Mouse (Mus musculus) midbrain, embryonic 15.5 days (tissue): ENCODE measurements around the gene Ube2c. TPM values are rescaled to one million over a fixed set of nuclear protein-coding genes. Genes with fewer than 3 reads are reported as not detected.
A peak's percentile ranks its signal among the peaks of the same experiment; 100 is the strongest.

ENCODE experiments used
- ATAC-seq: fragments of 200-750 bp; cut with Nextera tagmentation; replicated peaks from 2 replicates; pipeline ENCODE4 v1.8.0; 2017; ENCODE audit warnings: moderate TSS enrichment
- H3K27ac ChIP-seq: fragments of 300-500 bp; sonication (generic); 2 replicates; pipeline ENCODE4 v1.5.1; 2015; ENCODE audit warnings: mild to moderate bottlenecking, inconsistent platforms
- H3K27me3 ChIP-seq: fragments of 300-500 bp; sonication (generic); replicated peaks from 2 replicates; pipeline ENCODE4 v1.6.1; 2015; ENCODE audit warnings: inconsistent platforms
- H3K36me3 ChIP-seq: fragments of 300-500 bp; sonication (generic); replicated peaks from 2 replicates; pipeline ENCODE4 v1.6.1; 2015; ENCODE audit warnings: inconsistent platforms
- H3K4me1 ChIP-seq: fragments of 300-500 bp; sonication (generic); 2 replicates; pipeline ENCODE4 v1.6.1; 2015; ENCODE audit warnings: inconsistent platforms
- H3K4me2 ChIP-seq: fragments of 300-500 bp; sonication (generic); 2 replicates; pipeline ENCODE4 v1.6.1; 2015; ENCODE audit warnings: inconsistent platforms, mild to moderate bottlenecking, moderate library complexity
- H3K4me3 ChIP-seq: fragments of 300-500 bp; sonication (generic); 2 replicates; pipeline ENCODE4 v1.5.1; 2015; ENCODE audit warnings: mild to moderate bottlenecking, inconsistent platforms
- H3K9ac ChIP-seq: fragments of 300-500 bp; sonication (generic); 2 replicates; pipeline ENCODE4 v1.6.1; 2015; ENCODE audit warnings: mild to moderate bottlenecking, inconsistent platforms
- H3K9me3 ChIP-seq: fragments of 300-500 bp; sonication (generic); 2 replicates; pipeline ENCODE4 v1.6.1; 2016; ENCODE audit warnings: inconsistent platforms
- WGBS: fragments of 180-500 bp; shearing (Covaris S2); methylation state at CpG from one replicate; pipeline ENCODE4 v1.1.7; 2015; ENCODE audit warnings: mixed read lengths; 5-methylcytosine and 5-hydroxymethylcytosine counted together
- polyA plus RNA-seq: library from polyadenylated mRNA; unstranded; fragments of >200 nt; fragmentation: Nextera tagmentation; extraction: Ambion mirVana; gene quantifications from 2 replicates; pipeline ENCODE4 v1.2.1, GENCODE M21; 2015

Gene Ube2c
- polyA plus RNA-seq, 1 experiment from 2014 or later: 56.6 TPM

DNA sequence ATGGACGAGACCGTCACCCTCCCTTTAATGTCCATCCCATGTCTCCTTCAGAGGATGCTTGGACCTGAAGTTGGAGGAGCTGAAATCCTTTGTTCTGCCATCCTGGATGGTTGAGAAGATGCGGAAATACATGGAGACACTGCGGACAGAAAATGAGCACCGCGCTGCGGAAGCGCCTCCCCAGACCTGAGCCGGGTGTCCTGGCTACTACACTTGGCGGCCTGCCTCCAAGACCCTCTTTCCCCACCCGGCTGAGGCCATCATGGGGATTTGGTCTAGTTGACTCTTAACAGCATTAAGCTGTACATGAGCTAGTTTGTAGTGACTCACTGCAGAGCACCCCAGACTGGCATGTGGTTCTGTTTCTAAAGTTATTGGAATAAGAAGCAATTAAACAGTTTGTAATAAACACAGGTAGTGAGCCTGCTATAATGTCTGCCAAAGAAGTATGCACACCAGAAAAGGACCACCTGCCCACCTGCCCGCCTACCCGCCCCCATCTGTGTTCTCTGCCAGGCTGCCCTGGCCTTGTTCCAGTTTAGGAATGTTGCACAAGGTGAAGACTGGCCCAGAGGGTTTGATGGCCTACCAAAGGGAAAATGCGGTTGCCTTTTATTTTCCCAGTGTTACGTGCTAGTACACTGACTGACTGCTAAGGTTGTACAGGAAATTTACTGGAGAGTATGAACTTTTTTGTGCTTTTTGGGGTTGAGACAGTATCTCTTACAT, 1.7 kb upstream of the Ube2c start:
- Histone ChIP-seq H3K4me2 (no peak overlapping the region), H3K9me3 (no peaks in the 10 kb centered on the region), H3K27ac (no peak overlapping the region), H3K4me1 (peaks cover 17% of the 10 kb centered on the region), H3K27me3 (no peaks in the 10 kb centered on the region), H3K4me3 (no peak overlapping the region), H3K36me3 (peaks cover 18% of the 10 kb centered on the region), H3K9ac (no peak overlapping the region)
- ATAC-seq: no peak
- WGBS: 93% methylated on average over 15 of the region's 15 CpGs

DNA sequence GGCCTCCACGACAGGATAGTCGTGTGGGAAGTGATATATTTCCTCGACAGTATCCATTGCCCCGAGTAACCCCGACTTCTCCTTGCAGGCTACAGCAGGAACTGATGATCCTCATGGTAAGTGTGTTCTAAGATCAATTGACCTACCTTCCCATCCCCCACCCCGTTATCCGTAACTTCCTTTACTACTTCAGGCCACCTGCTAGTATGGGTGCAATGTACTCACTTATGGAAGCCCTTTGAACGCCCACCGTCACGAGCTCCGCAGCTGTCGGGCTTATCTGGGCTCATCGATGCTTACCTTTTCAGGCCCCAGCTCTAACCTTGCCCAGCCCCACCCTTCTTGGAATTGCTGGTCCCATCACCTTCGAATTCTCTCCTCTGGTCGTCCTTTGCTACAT, 581 bp downstream of the Ube2c start:
- Histone ChIP-seq H3K9me3 (no peaks in the 10 kb centered on the region), H3K4me2 (peak overlapping the region; percentile 99), H3K4me1 (peaks cover 17% of the 10 kb centered on the region), H3K9ac (peak overlapping the region; percentile 40; the same call in 1 of the 2 replicates), H3K4me3 (peak overlapping the region; percentile 79), H3K36me3 (peaks cover 14% of the 10 kb centered on the region), H3K27ac (no peak overlapping the region), H3K27me3 (no peaks in the 10 kb centered on the region)
- 3% methylated on average over 15 of the region's 15 CpGs for WGBS
- ATAC-seq: no peak

DNA sequence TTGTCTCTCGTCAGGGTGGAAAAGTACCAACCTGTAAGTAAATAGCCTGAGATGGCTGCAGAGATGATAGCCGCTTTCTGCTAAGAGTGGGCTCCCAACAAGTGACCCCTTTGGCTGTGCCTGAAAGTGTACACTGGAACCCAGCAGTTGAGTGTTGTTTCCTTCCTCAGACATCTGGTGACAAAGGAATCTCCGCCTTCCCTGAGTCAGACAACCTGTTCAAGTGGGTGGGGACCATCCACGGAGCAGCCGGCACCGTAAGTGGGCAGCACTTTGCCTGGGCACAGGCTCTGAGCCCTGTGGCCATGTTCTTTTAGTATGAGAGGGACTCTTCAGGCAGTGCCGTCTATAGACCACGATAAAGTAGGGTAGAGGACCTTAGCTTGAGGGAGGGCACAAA, 1.4 kb downstream of the Ube2c start:
- peaks cover 9% of the 10 kb centered on the region for H3K36me3 ChIP-seq
- no peaks in the 10 kb centered on the region for H3K9me3 ChIP-seq
- H3K4me1 ChIP-seq: peaks cover 17% of the 10 kb centered on the region
- no peaks in the 10 kb centered on the region for H3K27me3 ChIP-seq
- peak overlapping the region; percentile 99 for H3K4me2 ChIP-seq
- WGBS: 83% methylated on average over 8 of the region's 8 CpGs
- no peak overlapping the region for H3K27ac ChIP-seq
- no peak for ATAC-seq
- H3K9ac ChIP-seq: no peak overlapping the region
- peak overlapping the region; percentile 79; the same call in 1 of the 2 replicates for H3K4me3 ChIP-seq

DNA sequence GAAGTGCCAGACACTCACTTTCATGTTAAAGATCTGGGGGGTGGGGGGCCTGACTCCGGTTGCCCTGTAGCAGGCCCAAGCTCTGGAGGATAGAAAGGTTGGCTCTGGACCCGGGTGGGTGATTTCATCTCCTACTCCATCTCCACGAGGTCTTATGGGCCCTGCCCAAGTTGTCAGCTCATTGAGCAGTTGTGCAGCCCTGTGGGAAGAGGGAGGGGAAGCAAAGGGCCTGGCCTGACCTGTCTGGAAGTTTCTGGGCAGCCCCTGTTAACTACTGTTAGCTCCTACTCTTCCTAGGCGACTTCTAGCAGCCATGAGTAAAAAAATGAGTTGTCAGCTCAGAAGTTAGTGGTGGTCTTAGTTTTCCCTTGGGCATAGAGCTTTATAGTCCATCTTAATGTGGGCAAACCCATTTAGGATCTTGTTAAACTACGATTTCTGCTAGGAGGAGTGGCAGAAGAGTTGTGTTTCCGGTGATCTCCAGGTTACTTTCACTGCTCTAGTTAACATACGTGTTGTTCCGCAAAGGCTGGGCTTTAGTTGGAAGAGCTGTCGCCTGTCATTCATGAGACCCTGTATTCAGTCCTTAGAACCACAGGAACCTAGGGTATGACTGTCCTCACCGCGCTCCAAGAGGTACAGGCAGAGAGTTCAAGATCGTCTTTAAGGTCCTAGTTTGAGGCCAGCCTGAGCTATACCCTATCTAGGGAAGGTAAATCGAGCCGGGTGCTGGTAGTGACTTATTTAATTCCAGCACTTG, 3.7 kb downstream of the Ube2c start:
- no peak overlapping the region for H3K4me2 ChIP-seq
- 79% methylated on average over 14 of the region's 14 CpGs for WGBS
- H3K4me3 ChIP-seq: no peak overlapping the region
- H3K27ac ChIP-seq: no peak overlapping the region
- no peak for ATAC-seq
- no peaks in the 10 kb centered on the region for H3K9me3 ChIP-seq
- peaks cover 17% of the 10 kb centered on the region for H3K4me1 ChIP-seq
- no peak overlapping the region for H3K9ac ChIP-seq
- H3K36me3 ChIP-seq: no peaks in the 10 kb centered on the region
- H3K27me3 ChIP-seq: no peaks in the 10 kb centered on the region

DNA sequence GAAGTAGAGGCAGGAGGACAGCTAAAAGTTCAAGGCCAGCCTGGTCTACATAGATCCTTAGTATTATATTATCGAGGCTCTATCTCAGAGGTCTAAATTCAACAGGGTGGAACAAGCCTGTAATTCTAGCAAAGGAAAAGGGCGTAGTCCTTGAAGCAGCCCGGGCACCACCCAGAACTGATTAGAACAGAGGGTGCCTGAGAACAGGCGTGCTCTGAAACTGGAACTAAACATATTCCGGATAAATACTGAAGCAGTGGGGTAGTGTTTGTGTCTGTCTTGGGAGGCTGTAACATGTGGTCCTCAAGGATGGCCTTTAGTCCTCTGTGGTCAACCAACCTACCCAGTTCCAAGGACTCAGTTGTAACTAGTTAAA, 4.3 kb downstream of the Ube2c start:
- no peak overlapping the region for H3K4me3 ChIP-seq
- 87% methylated on average over 5 of the region's 5 CpGs for WGBS
- no peak overlapping the region for H3K27ac ChIP-seq
- peaks cover 17% of the 10 kb centered on the region for H3K4me1 ChIP-seq
- no peaks in the 10 kb centered on the region for H3K36me3 ChIP-seq
- H3K9ac ChIP-seq: no peak overlapping the region
- no peak overlapping the region for H3K4me2 ChIP-seq
- ATAC-seq: no peak
- no peaks in the 10 kb centered on the region for H3K27me3 ChIP-seq
- no peaks in the 10 kb centered on the region for H3K9me3 ChIP-seq

DNA sequence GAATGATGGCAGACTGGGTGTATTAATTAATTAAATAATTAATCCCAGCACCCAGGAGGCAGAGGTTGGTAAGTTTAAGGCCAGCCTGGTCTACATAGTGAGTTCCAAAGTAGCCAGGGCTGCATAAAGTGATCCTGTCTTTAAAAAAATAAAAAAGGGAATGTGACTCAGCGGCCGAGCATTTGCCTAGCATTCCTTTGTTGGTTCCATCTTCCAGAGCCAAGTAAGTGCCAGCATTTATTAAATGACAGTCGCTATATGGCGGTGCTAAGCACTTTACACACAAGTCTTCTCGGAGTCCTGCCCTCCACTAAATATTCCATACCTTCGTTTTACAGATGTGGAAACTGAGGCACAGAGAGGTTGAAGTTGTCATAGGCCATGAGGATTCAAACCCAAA, 6.4 kb downstream of the Ube2c start:
- Histone ChIP-seq H3K4me2 (no peak overlapping the region), H3K4me1 (peaks cover 2% of the 10 kb centered on the region), H3K4me3 (no peak overlapping the region), H3K9ac (no peak overlapping the region), H3K9me3 (no peaks in the 10 kb centered on the region), H3K27ac (no peak overlapping the region), H3K36me3 (no peaks in the 10 kb centered on the region), H3K27me3 (no peaks in the 10 kb centered on the region)
- no peak for ATAC-seq
- WGBS: 91% methylated on average over 6 of the region's 6 CpGs

DNA sequence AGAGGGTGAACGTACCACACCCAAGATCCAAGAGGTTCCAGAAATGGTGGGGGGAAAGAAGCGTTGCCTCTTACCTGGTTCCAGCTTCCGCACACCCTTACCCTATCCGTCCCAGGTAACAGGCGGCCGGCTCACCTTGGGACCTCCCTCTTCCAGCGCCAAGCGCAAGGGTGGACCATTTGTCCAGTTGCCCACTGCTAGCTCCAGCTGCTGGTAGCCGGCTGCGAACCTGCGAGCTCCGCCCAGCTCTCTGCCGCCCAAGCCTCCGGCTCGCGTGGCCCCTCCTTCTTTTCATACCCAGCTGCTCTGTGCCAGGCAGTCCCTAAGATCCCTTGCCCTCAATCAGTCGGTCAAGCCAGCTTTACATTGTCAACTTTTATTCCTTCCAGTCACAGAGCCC, 7.1 kb downstream of the Ube2c start:
- H3K4me1 ChIP-seq: no peaks in the 10 kb centered on the region
- H3K36me3 ChIP-seq: no peaks in the 10 kb centered on the region
- no peaks in the 10 kb centered on the region for H3K9me3 ChIP-seq
- no peak for ATAC-seq
- no peaks in the 10 kb centered on the region for H3K27me3 ChIP-seq
- H3K27ac ChIP-seq: no peak overlapping the region
- no peak overlapping the region for H3K9ac ChIP-seq
- no peak overlapping the region for H3K4me2 ChIP-seq
- WGBS: 70% methylated on average over 17 of the region's 17 CpGs
- no peak overlapping the region for H3K4me3 ChIP-seq

DNA sequence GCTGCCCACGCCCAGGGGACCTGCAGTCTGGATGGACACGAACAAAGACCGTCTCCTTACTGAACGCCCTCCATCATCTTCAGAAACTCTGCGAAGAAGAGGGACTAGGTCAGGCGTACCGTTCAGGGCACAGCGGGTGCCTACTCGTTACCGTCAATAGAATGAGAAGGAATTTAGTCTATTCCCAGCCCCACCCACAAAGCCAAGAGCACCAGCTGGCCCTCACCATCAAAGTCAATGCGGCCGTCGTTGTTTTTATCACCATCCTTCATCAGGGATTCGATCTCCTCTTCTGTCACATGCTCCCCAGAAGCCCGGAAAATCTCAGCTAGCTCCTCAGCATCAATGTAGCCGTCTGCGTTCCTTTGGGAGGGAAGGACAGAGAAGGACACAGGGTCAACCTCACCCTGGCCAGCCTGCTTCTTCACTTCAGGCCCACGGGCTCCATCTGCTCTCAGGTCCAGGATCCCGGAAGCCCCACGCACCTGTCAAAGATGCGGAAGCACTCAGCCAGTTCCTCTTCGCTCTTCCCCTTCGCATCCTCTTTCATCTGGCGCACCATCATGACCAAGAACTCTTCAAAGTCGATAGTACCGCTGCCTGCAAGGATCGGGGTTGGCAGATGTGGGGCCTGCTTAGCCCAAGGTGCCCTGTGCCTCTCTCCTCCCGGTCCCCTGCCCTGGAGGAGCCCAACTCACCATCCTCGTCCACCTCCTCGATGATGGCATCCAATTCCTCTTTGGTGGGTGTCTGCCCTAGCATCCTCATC, 7.7 kb downstream of the Ube2c start:
- ATAC-seq: no peak
- 85% methylated on average over 30 of the region's 30 CpGs for WGBS
- H3K9ac ChIP-seq: no peak overlapping the region
- no peak overlapping the region for H3K4me3 ChIP-seq
- H3K9me3 ChIP-seq: no peaks in the 10 kb centered on the region
- H3K27ac ChIP-seq: no peak overlapping the region
- no peaks in the 10 kb centered on the region for H3K27me3 ChIP-seq
- no peak overlapping the region for H3K4me2 ChIP-seq
- H3K36me3 ChIP-seq: no peaks in the 10 kb centered on the region
- H3K4me1 ChIP-seq: no peaks in the 10 kb centered on the region

DNA sequence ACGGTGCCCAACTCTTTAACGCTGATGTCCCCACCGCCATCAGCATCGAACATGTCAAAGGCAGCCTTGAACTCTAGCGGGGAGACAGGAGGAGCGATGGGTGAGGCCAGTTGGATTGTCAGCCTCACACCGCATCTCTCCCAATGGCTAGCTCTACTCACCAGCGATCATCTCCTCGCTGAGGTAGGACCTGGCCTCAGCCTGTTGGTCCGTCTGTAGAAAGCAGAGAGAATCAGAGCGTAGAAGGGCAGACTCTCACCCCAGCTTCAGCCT, 8.3 kb downstream of the Ube2c start:
- Histone ChIP-seq H3K9me3 (no peaks in the 10 kb centered on the region), H3K4me2 (no peak overlapping the region), H3K9ac (no peak overlapping the region), H3K27me3 (no peaks in the 10 kb centered on the region), H3K4me1 (no peaks in the 10 kb centered on the region), H3K4me3 (no peak overlapping the region), H3K27ac (no peak overlapping the region), H3K36me3 (no peaks in the 10 kb centered on the region)
- no peak for ATAC-seq
- WGBS: 90% methylated on average over 11 of the region's 11 CpGs

DNA sequence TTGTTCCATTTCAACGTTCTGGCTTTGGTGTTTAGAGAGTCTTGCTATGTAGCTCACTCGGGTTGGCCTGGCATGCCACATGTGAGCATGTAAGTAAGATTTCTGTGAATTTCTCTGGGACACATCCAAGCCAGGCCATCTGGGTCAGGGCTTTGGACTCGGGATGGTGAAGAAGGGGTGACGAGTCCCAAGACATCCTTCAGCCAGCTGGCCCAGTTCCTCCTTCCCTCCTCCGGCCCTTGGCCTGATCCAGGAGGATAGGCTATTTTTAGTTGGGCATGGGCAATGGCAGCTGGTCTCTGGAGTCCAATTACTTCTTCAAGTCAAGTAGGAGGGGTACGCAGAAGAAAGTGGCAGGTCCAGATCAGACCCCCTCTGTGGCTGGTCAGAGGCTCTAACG, 9.1 kb downstream of the Ube2c start:
- no peak overlapping the region for H3K9ac ChIP-seq
- WGBS: 81% methylated on average over 7 of the region's 7 CpGs
- no peaks in the 10 kb centered on the region for H3K27me3 ChIP-seq
- H3K4me2 ChIP-seq: no peak overlapping the region
- H3K36me3 ChIP-seq: no peaks in the 10 kb centered on the region
- H3K9me3 ChIP-seq: no peaks in the 10 kb centered on the region
- H3K27ac ChIP-seq: no peak overlapping the region
- H3K4me1 ChIP-seq: no peaks in the 10 kb centered on the region
- no peak for ATAC-seq
- no peak overlapping the region for H3K4me3 ChIP-seq

DNA sequence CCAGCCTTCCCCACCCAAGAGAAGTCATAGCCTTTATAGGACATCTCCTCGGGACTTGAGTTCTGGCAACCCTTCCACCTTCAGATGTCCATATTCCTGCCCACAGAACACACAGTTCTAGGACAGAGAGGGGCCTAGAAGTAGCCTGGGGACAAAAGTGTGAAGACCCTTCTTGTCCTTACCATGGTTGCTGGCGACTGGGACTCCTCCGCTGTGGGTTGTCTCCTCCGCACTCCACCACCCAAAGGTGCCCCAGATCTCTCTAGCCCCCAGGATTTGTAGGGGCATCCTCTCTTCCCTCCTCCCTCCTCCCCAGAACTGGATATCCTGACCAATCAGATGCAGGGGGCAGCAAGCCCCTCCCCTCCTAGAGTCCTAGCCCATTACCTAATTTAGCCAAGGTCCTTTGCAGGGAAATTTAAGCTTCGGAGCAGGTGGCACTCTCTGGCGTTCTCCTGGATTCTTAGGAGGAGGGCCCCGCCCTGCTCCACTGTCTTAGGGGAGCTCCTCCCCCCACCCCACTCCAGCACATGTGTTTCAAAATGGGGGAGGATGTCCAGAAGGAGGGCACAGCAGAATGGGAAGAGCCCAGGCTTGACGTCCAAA, 9.9 kb downstream of the Ube2c start, which contains the start of gene Tnnc2:
Tnnc2 (minus strand) TSS at position 487 of the 606 bp plus-strand sequence.
- H3K4me2 ChIP-seq: no peak within 1 kb of the TSS
- WGBS: 71% methylated on average over 8 of the region's 8 CpGs
- ATAC-seq: no peak
- H3K4me1 ChIP-seq: peaks cover under 1% of the 10 kb centered on the region; the same call in 1 of the 2 replicates
- no peak within 1 kb of the TSS for H3K9ac ChIP-seq
- no peaks in the 10 kb centered on the region for H3K9me3 ChIP-seq
- no peak within 1 kb of the TSS for H3K4me3 ChIP-seq
- H3K27ac ChIP-seq: no peak within 1 kb of the TSS
- H3K36me3 ChIP-seq: no peaks in the 10 kb centered on the region
- no peaks in the 10 kb centered on the region for H3K27me3 ChIP-seq

DNA sequence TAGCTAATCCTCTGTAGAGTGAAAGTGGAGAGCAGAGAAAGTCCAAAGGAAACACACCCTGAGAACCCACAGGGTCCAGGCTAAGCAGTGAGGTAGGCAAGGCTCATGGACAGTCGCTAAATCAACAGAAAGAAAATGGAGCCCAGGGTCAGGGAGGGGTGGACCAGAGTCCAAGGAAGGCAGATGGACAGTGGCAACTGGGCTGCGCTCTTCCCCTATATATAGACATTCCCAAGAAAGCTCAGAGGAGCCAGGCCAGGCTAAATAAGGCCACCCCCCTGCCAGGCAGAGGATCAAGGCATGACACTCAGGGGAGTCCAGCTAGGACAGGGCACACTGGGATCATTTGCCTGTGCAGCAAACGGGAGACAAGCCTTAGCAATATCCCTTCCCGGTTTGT, 12.2 kb downstream of the Ube2c start:
- 70% methylated on average over 4 of the region's 4 CpGs for WGBS
- H3K36me3 ChIP-seq: no peaks in the 10 kb centered on the region
- H3K9ac ChIP-seq: no peak overlapping the region
- no peak overlapping the region for H3K27ac ChIP-seq
- no peak overlapping the region for H3K4me2 ChIP-seq
- H3K4me1 ChIP-seq: peaks cover 16% of the 10 kb centered on the region
- no peaks in the 10 kb centered on the region for H3K27me3 ChIP-seq
- no peak overlapping the region for H3K4me3 ChIP-seq
- no peaks in the 10 kb centered on the region for H3K9me3 ChIP-seq
- ATAC-seq: no peak
